Mouse (Mus musculus) embryonic fibroblast, embryonic 13.5 days (primary cell): ENCODE measurements around the gene Fam25c.

ENCODE experiments used
- CTCF ChIP-seq: IDR thresholded peaks from 2 replicates; pipeline ENCODE4 v1.5.1; 2011; ENCODE audit warnings: mild to moderate bottlenecking, control low read depth, low read length, moderate library complexity, borderline replicate concordance; ENCODE audit not compliant: insufficient read depth
- POLR2A ChIP-seq: IDR thresholded peaks from 2 replicates; pipeline ENCODE4 v1.6.1; 2011; ENCODE audit warnings: low read depth, mild to moderate bottlenecking, control low read depth, low read length, moderate library complexity

GRCm38 (mm10) chr14:34402871-34403270 is 47.6 kb upstream of the Fam25c start:
- no peak for TF ChIP-seq CTCF
- no peak for TF ChIP-seq POLR2A
